Mouse (Mus musculus): ENCODE data around the gene Csrp1. TPM values are rescaled to one million over a fixed set of nuclear protein-coding genes. Genes with fewer than 3 reads are reported as not detected.

Gene Csrp1
- polyA plus RNA-seq, 1 experiment: 490 TPM

DNA sequence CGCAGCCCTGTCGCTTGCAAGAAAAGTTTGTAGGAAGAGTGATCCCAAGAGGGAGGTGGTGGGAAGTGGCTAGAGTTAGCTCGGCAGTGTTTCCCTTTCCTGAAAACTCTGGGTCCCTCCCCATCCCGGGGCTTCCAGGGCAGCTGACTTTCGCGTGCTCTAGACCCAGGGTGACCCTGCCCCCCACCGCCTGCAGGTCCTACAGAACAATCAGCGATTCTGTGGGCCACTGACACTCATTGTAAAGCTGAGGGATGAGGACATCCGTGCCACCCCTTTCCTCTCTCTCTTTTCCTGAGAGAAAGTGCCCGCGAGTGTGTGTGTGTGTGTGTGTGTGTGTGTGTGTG is 9.5 kb downstream of the Csrp1 start:
- WGBS: under 1% methylated on average over 11 of the region's 11 CpGs

DNA sequence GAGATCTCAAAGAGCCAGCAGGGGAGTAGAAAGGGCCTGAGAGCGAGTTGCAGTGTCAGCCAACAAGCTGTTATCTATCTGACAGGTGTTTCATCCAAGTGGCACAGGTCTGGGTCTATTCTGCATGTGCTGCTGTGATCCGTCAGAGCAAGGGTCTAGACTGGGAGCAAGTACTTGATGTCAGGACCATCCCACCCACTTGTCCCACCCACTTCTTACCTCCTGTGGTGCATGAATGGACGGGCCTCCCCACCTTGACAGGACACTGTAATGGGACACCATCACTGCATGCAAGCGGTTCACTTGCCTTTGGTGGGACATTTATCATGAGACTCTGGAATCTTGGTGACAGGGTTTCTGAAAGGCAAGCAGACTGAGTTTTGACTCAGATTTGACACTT is 10.0 kb downstream of the Csrp1 start:
- WGBS: 35% methylated on average over 4 of the region's 4 CpGs
- DNase-seq (ENCODE audit: low read depth, low spot score): no peak

More for the DNA sequence above, 9.5 kb downstream of the Csrp1 start:
- DNase-seq (ENCODE audit: low read depth, low spot score): no peak

DNA sequence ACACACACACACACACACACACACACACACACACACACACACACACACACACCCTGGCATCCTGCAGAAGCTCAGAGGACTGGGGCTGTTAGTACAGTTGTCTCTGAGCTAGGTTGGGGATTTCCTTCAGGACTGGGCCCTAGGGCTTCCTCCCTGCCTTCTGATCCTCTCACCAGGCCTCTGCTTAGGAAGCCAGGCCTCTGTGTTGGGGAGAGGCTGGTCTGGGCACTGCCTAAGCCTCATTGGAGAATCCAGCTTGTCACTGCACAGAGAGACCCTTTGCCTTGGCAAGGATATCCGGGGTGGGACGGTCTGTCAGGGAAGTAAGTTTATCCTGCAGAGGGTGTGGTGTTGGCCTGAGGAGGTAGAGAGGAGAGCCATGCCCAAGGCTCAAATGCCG is 10.4 kb downstream of the Csrp1 start:
- WGBS: 10% methylated on average over 3 of the region's 3 CpGs
- DNase-seq (ENCODE audit: low read depth, low spot score): no peak

DNA sequence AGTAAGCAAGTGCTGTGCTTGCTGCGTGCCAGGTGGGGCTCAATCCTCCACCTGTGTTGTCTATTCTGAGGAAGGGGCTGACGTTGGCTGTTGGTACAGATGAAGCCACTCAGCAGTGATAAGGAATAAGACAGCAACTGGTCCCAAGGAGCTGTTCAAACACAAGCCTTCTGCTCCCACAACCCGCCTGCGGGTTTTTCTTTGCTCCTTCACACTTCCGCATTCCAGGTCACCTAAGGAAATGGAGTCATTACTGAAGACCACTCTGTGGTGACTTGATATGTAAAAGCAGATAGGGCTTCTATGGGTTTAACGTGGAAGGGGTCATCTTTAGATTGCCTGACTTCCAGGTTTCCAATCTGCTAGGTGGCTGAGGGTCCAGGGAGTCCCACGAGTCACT is 11.5 kb downstream of the Csrp1 start:
- no peak for DNase-seq (ENCODE audit: low read depth, low spot score)
- WGBS: 60% methylated on average over 7 of the region's 7 CpGs

DNA sequence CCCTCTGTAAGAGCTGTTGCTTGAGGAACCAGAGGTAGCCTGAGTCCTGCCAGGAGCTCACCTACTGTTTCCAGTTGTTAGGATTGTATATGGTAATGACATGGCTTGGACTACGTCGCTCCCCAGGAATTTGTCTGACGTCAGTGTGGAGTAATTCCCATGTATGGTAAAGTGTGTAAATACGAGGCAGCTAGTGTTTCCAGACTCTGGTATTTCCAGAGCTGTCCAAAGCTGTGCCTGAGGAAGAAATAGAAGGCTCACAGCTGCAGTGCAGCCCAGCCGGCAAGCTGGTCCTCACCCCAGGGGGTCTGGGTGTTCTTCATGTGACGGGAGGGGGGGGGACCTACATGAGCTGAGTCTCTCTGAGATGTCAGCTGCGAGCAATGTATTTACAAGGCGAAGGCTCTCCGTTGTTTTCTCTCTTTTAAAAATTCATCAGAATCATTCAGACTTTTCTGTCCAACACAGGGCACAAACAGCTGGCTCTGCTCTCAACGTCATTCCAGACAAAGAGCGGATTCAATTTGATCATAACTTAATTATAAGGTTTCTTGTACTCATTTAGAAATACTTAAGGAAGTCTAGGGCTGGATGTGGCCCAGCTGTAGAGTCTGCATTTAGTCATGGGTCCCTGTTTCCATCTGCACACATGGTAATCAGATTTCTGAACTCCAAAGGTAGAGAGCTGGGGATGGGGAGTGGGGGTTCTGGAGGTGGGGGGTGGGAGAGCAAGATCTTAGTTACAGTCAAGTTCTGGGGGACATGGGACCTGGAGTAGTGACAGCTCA is 12.2 kb downstream of the Csrp1 start:
- WGBS: 37% methylated on average over 11 of the region's 11 CpGs
- DNase-seq (ENCODE audit: low read depth, low spot score): no peak

DNA sequence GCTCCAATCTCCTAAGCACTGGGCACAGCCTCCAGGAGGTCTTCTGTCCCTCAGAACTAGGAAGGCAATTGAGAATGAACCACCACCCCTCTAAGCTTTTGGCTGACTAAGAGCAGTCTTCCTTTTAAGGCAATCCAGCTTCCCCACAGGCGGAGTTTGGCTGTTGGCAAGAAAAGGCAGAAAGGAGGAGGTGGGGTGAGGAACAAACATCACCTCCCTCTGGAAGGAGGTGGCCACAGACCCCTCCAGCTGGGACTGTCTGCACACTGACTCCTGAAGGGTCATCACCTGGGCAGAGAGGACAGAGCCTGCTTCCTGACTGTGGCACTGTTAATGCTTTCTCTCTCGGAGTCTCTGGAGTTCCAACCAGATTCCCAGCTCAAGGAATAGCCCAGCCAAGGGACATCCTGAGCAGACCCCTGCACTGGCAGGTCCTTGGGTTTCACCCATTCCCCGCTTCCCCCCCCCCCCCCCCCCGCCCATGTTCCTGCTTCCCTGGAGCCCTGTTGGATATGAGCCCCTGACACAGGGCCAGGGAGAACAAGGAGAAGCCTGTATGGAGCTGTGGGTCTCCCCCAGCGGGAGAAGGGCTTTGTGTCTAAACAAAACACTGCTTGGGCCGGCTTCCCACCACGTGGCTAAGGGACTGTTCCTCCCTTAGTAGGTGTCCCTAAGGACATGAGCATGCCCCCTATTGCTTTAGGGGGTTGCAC is 14.5 kb downstream of the Csrp1 start:
- 56% methylated on average over 7 of the region's 7 CpGs for WGBS
- no peak for DNase-seq (ENCODE audit: low read depth, low spot score)

DNA sequence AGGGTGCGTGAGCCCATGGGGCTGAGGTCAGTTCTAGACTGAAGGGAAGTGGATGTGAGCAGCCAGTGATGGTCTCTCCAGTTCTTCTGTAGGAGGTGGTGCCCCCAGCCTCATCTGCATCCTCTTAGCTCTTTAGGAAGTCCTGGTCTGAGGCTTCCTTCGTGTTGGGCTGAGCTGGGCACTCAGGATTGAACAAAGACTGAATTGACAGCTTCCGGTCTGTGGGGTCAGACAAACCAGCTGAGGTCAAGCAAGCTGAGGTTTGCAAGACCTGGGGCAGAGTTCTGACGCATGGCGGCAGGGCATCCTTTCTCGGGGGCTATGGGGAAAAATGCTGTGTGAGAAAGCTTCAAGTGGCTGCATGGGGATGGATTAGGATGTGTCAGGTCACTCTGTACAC is 15.6 kb downstream of the Csrp1 start:
- no peak for DNase-seq (ENCODE audit: low read depth, low spot score)
- 78% methylated on average over 6 of the region's 6 CpGs for WGBS

DNA sequence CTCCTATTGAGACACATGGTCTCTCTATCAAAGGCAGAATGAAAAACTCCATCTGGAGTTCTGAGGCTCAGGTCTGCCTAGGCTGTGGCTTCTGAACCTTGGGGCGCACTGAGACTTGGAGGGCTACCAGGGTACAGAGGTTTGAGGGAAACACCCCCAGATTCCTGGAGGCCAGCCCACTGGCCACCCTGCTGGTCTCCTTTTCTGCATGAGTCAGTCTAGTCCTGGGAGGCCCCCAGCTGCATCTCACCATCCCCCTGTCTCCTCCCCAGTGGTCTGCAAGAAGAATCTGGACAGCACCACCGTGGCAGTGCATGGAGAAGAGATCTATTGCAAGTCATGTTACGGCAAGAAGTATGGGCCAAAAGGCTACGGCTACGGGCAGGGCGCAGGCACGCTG is 25.1 kb downstream of the Csrp1 start:
- 79% methylated on average over 7 of the region's 7 CpGs for WGBS
- DNase-seq (ENCODE audit: low read depth, low spot score): no peak

DNA sequence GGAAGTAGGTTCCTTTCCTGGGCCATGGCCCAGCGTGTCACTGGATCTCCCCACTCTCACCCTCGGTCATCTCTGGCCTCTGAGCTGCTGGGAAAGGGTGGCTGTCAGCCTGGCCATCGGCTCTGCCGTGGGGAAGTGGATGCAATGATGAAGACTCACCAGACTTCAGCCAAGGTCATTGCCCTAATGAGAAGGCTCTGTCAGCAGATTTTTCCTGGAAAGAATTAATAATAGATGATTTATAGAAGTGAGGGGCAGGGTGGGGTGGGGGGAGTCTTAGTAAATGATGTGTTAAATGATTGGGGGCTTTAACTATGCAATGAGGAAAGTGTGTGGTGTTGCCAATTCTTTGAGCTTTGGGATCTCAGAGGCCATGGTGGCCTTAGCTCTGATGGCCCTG is 26.4 kb downstream of the Csrp1 start:
- WGBS: 79% methylated on average over 4 of the region's 4 CpGs
- no peak for DNase-seq (ENCODE audit: low read depth, low spot score)

DNA sequence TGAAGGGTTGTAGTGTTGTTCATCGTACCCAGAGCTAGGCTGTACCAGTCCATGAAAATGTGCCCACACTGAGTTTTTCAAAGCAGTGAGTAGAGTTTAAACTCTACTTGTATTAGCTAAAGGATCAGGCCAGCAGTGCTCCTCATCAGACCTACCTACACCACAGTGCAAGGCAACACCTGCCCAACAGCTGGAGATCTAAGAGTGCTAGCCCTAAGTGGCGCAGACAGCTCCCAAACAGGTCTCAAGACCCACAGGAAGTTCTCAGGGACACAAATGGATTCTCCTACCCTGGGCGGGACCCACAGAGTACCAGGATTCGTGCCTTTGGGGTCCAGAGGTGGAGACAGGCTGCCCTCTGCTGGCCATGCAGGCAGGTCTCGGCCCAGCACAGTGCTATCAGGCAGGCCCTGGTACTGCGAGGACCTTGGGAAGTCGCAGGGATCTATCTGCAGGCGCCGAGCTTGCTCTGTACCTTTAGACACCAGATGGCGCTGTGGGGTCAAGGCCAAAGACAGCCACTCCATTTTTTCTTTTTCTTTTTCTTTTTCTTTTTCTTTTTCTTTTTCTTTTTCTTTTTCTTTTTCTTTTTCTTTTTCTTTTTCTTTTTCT is 33.0 kb downstream of the Csrp1 start:
- peak; percentile 90 for DNase-seq (ENCODE audit: low read depth, low spot score)
- 10% methylated on average over 10 of the region's 10 CpGs for WGBS

DNA sequence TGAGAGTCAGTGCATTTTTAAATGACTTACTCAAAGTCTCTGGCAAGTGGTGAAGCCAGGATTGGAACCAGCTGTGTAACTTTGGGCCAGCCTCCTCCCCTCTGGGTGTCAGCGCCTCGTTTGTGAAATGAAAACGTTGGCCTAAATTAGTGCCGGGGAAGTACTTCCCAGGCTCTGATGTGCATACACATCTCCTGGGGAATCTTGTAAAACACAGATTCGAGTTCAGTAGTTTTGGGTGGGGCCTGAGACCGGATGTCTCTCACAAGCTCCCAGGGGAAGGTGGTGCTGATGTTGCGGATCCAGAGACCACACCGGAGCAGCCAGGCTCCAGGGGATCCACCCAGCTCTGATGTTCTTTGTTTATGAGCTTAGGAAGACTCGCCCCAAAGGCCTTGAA is 35.4 kb downstream of the Csrp1 start:
- DNase-seq (ENCODE audit: low read depth, low spot score): no peak
- WGBS: 39% methylated on average over 9 of the region's 9 CpGs

DNA sequence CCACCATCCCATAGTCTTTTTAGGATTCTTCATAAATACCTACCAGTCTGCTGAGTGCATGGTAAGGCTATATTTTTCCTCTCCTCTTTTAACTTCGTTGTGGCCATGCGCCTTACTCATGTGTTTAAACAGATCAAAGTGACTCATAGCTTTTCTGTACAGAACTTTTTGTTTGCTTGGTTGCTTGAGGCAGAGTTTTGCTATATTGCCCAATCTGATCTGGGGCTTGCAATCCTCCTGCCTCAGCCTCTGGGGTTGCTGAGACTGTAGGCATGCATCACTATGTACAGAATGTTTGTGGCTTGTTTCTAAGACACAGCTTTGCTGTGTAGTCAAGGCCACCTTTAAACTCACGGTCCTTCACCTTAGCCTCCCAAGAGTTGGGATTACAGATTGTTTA is 36.1 kb downstream of the Csrp1 start:
- DNase-seq (ENCODE audit: low read depth, low spot score): no peak
- 47% methylated on average over 3 of the region's 3 CpGs for WGBS

DNA sequence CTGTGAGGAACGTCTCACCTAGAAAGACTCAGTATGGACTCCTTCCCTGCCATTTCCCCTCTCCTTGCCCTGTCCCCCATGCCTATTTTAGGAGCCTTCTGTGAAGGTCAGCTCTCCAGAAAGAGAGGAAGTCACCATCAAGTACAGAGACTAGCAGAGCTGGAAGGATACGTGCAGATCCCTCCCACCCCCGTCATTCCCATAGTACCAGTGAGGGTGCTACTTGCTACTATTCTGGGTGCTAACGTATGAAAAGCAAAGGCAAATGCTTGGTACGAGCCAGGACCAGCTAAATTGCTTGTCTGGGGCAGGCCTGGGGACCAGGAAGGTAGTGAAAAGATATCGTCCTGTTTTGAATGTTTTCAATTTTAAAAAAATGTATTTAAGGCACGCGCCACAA is 37.4 kb downstream of the Csrp1 start:
- WGBS: 81% methylated on average over 8 of the region's 8 CpGs
- no peak for DNase-seq (ENCODE audit: low read depth, low spot score)

DNA sequence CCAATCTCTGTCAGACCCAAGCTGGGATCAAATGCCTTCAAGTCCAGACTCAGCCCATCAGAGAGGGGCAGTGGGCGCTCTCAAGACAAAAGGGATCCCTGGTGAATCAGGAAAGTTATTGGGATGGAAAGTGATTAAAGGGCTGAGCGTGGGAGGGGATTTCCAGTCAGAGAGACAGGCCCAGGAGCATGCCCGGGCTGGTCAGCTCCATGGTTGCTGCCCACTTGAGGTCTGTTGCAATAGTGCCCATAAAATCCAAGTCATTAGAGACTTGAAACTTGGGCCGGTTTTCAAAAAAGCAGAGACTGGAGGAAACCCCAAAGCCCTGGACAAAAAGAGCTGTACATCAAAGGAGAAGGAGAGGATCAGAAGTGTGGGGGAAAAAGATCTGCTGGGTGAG is 39.8 kb downstream of the Csrp1 start:
- 60% methylated on average over 4 of the region's 4 CpGs for WGBS
- no peak for DNase-seq (ENCODE audit: low read depth, low spot score)

DNA sequence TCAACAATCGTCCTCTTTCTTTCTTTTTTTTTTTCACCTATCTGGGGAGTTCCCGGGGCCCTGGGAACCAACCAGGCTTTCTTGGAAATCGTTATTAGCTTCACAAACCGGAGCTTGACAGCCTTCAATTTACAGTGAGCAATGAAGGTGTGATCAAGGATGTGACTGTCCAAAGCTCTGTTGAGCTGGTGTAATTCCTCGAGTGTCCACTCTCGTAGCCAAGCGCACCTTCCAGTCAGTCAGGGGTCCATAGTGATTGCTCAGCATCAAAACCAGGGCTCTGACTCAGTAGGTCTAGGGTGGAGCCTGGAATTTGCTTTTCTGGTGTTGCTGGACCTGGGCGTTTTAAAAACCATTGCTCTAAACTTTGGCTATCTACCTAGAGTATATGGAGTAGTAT is 40.4 kb downstream of the Csrp1 start:
- DNase-seq (ENCODE audit: low read depth, low spot score): no peak
- 43% methylated on average over 8 of the region's 8 CpGs for WGBS

DNA sequence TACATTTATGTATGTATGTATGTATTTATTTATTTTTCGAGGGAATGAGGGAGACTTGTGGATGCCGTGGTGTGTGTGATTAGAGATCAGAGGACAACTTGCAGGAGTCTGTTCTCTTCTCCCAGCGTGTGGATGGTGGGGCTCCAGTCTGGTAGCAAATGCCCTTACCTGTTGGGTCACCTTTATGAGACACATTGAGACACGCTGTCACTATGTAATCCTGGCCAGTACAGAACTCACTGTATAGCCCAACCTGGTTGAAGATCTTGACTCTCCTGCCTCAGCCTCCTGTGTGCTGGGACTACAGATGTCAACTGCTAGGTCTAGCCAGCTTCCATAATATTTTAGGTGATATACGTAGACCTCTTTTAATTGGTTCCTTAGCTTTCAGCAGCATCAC is 41.9 kb downstream of the Csrp1 start:
- DNase-seq (ENCODE audit: low read depth, low spot score): no peak
- 83% methylated on average over 5 of the region's 5 CpGs for WGBS

DNA sequence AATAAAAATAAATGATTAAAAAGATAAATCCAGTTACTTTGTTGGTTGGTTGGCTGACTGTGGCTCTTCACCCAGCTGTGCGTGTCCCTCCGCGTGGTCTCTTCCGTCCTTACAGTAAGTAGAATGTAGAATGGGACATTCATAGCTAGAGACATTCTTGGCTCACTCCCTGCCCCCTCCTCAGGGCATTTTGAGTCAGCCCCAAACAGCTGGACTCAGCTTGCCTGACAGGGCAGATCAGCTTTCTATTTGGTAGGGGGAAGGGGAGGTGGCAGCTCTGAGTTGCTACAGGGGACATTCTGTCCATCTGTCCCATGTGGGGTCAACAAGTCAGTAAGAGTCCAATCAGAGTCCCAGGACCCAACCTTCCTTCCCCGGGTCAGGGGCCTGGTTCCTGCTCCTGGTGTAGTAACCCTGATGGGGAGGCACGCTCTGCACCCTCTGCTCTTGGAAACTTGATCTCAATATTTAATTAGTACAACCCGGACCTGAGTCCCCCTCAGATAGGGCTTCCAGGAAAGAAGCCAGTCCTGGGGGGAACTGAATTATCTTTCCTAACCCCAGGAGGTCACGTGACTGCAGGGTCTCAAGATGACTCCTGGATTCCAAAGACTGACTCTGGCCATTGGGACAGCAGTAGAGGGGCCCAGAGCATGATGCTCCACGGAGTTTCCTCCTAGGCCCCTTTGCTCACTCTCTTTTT is 43.8 kb downstream of the Csrp1 start:
- no peak for DNase-seq (ENCODE audit: low read depth, low spot score)
- 74% methylated on average over 9 of the region's 9 CpGs for WGBS

DNA sequence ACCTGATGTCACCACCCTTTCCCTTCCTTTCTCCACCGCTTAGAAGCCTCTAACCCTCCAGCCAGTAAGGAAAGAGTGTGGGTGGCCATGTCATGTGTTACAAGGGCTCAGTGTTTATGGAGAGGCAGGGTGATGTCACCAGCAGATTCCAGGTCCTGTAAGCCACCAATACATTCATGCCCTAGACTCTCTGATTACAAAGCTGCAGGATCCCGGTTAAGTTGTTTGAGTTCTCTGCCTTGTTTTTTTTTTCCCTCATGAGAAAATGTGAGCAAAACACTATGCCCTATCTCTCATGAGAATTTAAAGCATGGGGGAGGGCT is 44.3 kb downstream of the Csrp1 start:
- 53% methylated on average over 2 of the region's 2 CpGs for WGBS
- no peak for DNase-seq (ENCODE audit: low read depth, low spot score)

DNA sequence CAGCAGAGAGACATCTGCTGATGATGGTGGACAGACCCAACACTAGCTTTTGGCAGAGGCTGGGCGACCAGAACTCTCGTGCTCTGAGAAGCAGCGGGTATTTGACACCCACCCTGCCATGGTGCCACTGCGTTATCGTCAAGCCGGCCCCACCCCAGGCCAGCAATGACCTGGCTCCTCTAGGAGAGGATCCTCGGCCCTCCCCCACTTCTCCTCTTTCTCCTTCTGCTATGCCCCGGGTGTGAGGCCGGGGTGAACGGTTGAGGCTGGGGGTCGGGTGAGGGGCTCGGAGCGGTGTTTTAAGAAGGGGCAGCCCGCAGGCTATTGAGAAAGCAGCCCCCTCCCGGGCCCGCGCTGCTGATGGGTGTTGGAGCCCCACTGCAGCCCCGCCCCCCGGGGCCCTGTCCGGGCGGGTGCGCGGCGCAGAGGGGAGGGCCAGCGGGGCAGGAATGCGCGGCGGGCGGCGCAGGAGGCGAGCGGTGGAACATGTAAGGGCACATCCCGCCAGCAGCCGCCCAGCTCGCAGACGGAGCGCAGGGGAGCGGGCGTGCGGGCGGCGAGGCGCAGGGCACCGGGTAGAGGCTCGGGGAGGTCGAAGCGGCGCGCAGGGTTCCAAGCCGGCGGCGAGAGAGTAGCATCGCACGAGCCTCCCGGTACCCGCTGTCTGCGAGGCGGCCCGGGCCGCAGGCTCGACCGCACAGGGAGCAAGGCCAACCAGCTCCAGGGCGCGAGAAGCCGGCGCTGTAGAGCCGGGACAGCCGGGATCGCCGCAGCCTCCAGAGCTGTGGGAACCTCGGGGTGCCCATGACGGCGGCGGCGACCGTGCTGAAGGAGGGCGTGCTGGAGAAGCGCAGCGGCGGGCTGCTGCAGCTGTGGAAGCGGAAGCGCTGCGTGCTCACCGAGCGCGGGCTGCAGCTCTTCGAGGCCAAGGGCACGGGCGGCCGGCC is 46.1 kb downstream of the Csrp1 start, which contains the start of gene Phlda3:
TSS of gene Phlda3 (plus strand) at position 475 of the 947 bp plus-strand sequence.
- 2% methylated on average over 90 of the region's 90 CpGs for WGBS
- no peak for DNase-seq (ENCODE audit: low read depth, low spot score)

Measured in large intestine, adult 2 months (tissue).